Mouse (Mus musculus): ENCODE results near the gene Map1lc3a. TPM values are rescaled to one million over a fixed set of nuclear protein-coding genes. Genes with fewer than 3 reads are reported as not detected.

Gene Map1lc3a
- polyA plus RNA-seq, 1 experiment from 2014 or later, result 113 TPM

DNA sequence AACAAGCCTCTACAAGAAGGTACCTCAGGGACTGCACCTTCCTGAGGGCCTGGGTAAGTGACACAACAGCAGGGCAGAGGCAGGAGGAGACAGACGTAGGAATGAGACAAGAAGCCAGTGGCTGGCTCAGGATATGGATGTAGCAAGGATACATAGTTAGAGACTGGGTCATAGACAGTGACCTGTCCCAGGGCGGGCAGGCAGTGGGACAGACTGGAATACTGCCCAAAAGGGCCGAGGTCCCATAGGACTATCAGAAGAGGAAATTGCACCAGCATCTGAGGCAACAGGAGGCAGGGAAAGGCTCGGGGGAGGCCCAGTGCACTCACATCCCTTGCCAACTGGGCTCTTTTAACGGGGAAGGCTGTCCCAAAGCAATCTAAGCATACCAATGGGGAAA is 44.5 kb downstream of the Map1lc3a start:
- Histone ChIP-seq H3K9ac (replicated peaks; ENCODE audit: low read length) (no peak overlapping the region), H3K4me1 (ENCODE audit: control insufficient read depth, insufficient read depth, low read length) (no peaks in the 10 kb centered on the region), H3K9me3 (replicated peaks; ENCODE audit: control insufficient read depth, low read length) (no peaks in the 10 kb centered on the region), H3K4me3 (ENCODE audit: low read depth, low read length) (no peak overlapping the region), H3K36me3 (replicated peaks; ENCODE audit: control insufficient read depth, insufficient read depth, low read depth, low read length) (no peaks in the 10 kb centered on the region), H3K27me3 (ENCODE audit: control insufficient read depth, insufficient read depth, low read length) (no peaks in the 10 kb centered on the region), H3K27ac (replicated peaks; ENCODE audit: low read depth, low read length) (no peak overlapping the region), H3K4me2 (ENCODE audit: low read depth, low read length) (no peak overlapping the region)
- 78% methylated on average over 5 of the region's 5 CpGs for WGBS
- ATAC-seq (replicated peaks; ENCODE audit: insufficient number of reproducible peaks, low FRiP score, low TSS enrichment, low read depth) (no peak), DNase-seq (ENCODE audit: low spot score) (no peak)

DNA sequence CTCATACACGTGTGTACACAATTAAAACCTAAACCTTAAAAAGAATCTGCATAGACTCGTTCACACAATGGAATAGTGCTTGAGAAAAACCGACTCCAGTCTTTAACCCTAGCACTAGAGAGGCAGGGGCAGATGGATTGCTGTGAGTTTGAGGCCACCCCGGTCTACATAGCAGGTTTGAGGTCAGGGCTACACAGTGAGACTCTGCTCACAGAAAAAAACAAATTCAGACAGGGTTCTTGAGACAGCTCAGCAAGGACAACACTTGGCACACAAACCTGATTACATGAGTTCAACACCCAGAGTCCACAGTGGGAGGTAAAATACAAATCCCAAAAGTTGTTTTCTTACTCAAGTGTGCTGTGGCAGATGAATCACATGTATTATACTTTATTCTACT is 49.9 kb downstream of the Map1lc3a start:
- no peak for ATAC-seq (replicated peaks; ENCODE audit: insufficient number of reproducible peaks, low FRiP score, low TSS enrichment, low read depth)
- no peak overlapping the region for H3K4me2 ChIP-seq (ENCODE audit: low read depth, low read length)
- H3K9me3 ChIP-seq (replicated peaks; ENCODE audit: control insufficient read depth, low read length), result no peaks in the 10 kb centered on the region
- H3K27ac ChIP-seq (replicated peaks; ENCODE audit: low read depth, low read length), result no peak overlapping the region
- H3K36me3 ChIP-seq (replicated peaks; ENCODE audit: control insufficient read depth, insufficient read depth, low read depth, low read length), result peaks cover 5% of the 10 kb centered on the region
- no peak overlapping the region for H3K9ac ChIP-seq (replicated peaks; ENCODE audit: low read length)
- WGBS, result 91% methylated on average over 4 of the region's 4 CpGs
- no peaks in the 10 kb centered on the region for H3K4me1 ChIP-seq (ENCODE audit: control insufficient read depth, insufficient read depth, low read length)
- DNase-seq (ENCODE audit: low spot score), result no peak
- no peaks in the 10 kb centered on the region for H3K27me3 ChIP-seq (ENCODE audit: control insufficient read depth, insufficient read depth, low read length)
- H3K4me3 ChIP-seq (ENCODE audit: low read depth, low read length), result no peak overlapping the region

Other genes with a start within 250 kb of the Map1lc3a start
- 97.6 and 100.0 TPM in 2 replicates for gene Ahcy, start 201.8 kb upstream of the Map1lc3a start, polyA plus RNA-seq (2014; fragmentation: Nextera tagmentation; extraction: Ambion mirVana)
- 51.1 and 55.7 TPM in 2 replicates for gene Itch, start 142.8 kb upstream of the Map1lc3a start, polyA plus RNA-seq (2014; fragmentation: Nextera tagmentation; extraction: Ambion mirVana)
- 515 and 533 TPM in 2 replicates for gene Dynlrb1, start 39.8 kb upstream of the Map1lc3a start, polyA plus RNA-seq (2014; fragmentation: Nextera tagmentation; extraction: Ambion mirVana)
- 58.4 and 60.2 TPM in 2 replicates for gene Pigu, start 81.1 kb downstream of the Map1lc3a start, polyA plus RNA-seq (2014; fragmentation: Nextera tagmentation; extraction: Ambion mirVana)
- 28.8 and 29.5 TPM in 2 replicates for gene Trp53inp2, start 104.8 kb downstream of the Map1lc3a start, polyA plus RNA-seq (2014; fragmentation: Nextera tagmentation; extraction: Ambion mirVana)
- gene Ncoa6, start 197.6 kb downstream of the Map1lc3a start, polyA plus RNA-seq (2014; fragmentation: Nextera tagmentation; extraction: Ambion mirVana), result 27.7 and 28.6 TPM in 2 replicates
- gene Acss2, start 241.7 kb downstream of the Map1lc3a start, polyA plus RNA-seq (2014; fragmentation: Nextera tagmentation; extraction: Ambion mirVana), result 14.3 and 16.6 TPM in 2 replicates
- 3.1 and 4.3 TPM in 2 replicates for gene Ggt7, start 241.9 kb downstream of the Map1lc3a start, polyA plus RNA-seq (2014; fragmentation: Nextera tagmentation; extraction: Ambion mirVana)